Mouse (Mus musculus): ENCODE results near the gene Pknox2. TPM values are rescaled to one million over a fixed set of nuclear protein-coding genes. Genes with fewer than 3 reads are reported as not detected.

The Pknox2 gene
- total RNA-seq, 2 experiments from 2014 or later = 27.6 to 31.4 TPM

- intact Hi-C loops (cut with DNase I; ENCODE audit: low total_unique reads) = no loop called here
- no peak for DNase-seq
These were observed 119.2 kb downstream of the Pknox2 start for GRCm38 (mm10) chr9:37027825-37028575.

- intact Hi-C loops (cut with DNase I; ENCODE audit: low total_unique reads) = no loop called here
- DNase-seq = no peak
These were observed 121.3 kb downstream of the Pknox2 start for GRCm38 (mm10) chr9:37025913-37026312.

GRCm38 (mm10) chr9:37021586-37022230 lies 125.5 kb downstream of the Pknox2 start:
- intact Hi-C loops (cut with DNase I; ENCODE audit: low total_unique reads) = no loop called here
- no peak for DNase-seq

GRCm38 (mm10) chr9:37018154-37018553 lies 129.1 kb downstream of the Pknox2 start:
- DNase-seq = no peak
- intact Hi-C loops (cut with DNase I; ENCODE audit: low total_unique reads) = no loop called here

GRCm38 (mm10) chr9:37017169-37017568 lies 130.0 kb downstream of the Pknox2 start:
- intact Hi-C loops (cut with DNase I; ENCODE audit: low total_unique reads) = no loop called here

GRCm38 (mm10) chr9:37016165-37016564 lies 131.0 kb downstream of the Pknox2 start:
- no peak for DNase-seq
- intact Hi-C loops (cut with DNase I; ENCODE audit: low total_unique reads) = no loop called here

More at GRCm38 (mm10) chr9:37017169-37017568, 130.0 kb downstream of the Pknox2 start:
- DNase-seq = no peak

GRCm38 (mm10) chr9:37013565-37013964 lies 133.6 kb downstream of the Pknox2 start:
- intact Hi-C loops (cut with DNase I; ENCODE audit: low total_unique reads) = no loop called here
- DNase-seq = no peak

GRCm38 (mm10) chr9:37008090-37008489 lies 139.1 kb downstream of the Pknox2 start:
- DNase-seq = no peak

GRCm38 (mm10) chr9:37004676-37005075 lies 142.5 kb downstream of the Pknox2 start:
- intact Hi-C loops (cut with DNase I; ENCODE audit: low total_unique reads) = no loop called here
- DNase-seq = no peak

More at GRCm38 (mm10) chr9:37008090-37008489, 139.1 kb downstream of the Pknox2 start:
- intact Hi-C loops (cut with DNase I; ENCODE audit: low total_unique reads) = no loop called here

GRCm38 (mm10) chr9:37001935-37002535 lies 145.2 kb downstream of the Pknox2 start:
- no peak for DNase-seq
- intact Hi-C loops (cut with DNase I; ENCODE audit: low total_unique reads) = no loop called here

- no peak for DNase-seq
- intact Hi-C loops (cut with DNase I; ENCODE audit: low total_unique reads) = no loop called here
These were observed 147.8 kb downstream of the Pknox2 start for GRCm38 (mm10) chr9:36999393-36999792.

GRCm38 (mm10) chr9:36990626-36991368 lies 156.4 kb downstream of the Pknox2 start:
- DNase-seq = peak; percentile 29
- intact Hi-C loops (cut with DNase I; ENCODE audit: low total_unique reads) = no loop called here

- intact Hi-C loops (cut with DNase I; ENCODE audit: low total_unique reads) = no loop called here
- DNase-seq = no peak
These were observed 157.2 kb downstream of the Pknox2 start for GRCm38 (mm10) chr9:36989991-36990390.

- intact Hi-C loops (cut with DNase I; ENCODE audit: low total_unique reads) = no loop called here
- DNase-seq = no peak
These were observed 162.0 kb downstream of the Pknox2 start for GRCm38 (mm10) chr9:36985233-36985632.

GRCm38 (mm10) chr9:36976596-36977362 lies 170.4 kb downstream of the Pknox2 start:
- no peak for DNase-seq
- intact Hi-C loops (cut with DNase I; ENCODE audit: low total_unique reads) = loop anchor here (10.0 kb wide), 2 partner anchors 138 to 178 kb away; no protein-coding TSS in a partner anchor

- intact Hi-C loops (cut with DNase I; ENCODE audit: low total_unique reads) = loop anchor here (10.0 kb wide), 2 partner anchors 141 to 181 kb away; no protein-coding TSS in a partner anchor
- DNase-seq = no peak
These were observed 173.6 kb downstream of the Pknox2 start for GRCm38 (mm10) chr9:36973486-36974227.

- intact Hi-C loops (cut with DNase I; ENCODE audit: low total_unique reads) = loop anchor here (10.0 kb wide), 2 partner anchors 143 to 183 kb away; no protein-coding TSS in a partner anchor
- no peak for DNase-seq
These were observed 175.1 kb downstream of the Pknox2 start for GRCm38 (mm10) chr9:36972089-36972488.

- intact Hi-C loops (cut with DNase I; ENCODE audit: low total_unique reads) = loop anchor here (10.0 kb wide), 2 partner anchors 144 to 184 kb away; no protein-coding TSS in a partner anchor
- DNase-seq = no peak
These were observed 176.1 kb downstream of the Pknox2 start for GRCm38 (mm10) chr9:36971066-36971465.

Measured in gastrocnemius, postnatal 14 days (tissue).